Mouse (Mus musculus): ENCODE measurements around the gene RPS10-NUDT3. TPM values are rescaled to one million over a fixed set of nuclear protein-coding genes. Genes with fewer than 3 reads are reported as not detected.

Gene RPS10-NUDT3
- polyA plus RNA-seq, 1 experiment from 2014 or later = not detected

DNA sequence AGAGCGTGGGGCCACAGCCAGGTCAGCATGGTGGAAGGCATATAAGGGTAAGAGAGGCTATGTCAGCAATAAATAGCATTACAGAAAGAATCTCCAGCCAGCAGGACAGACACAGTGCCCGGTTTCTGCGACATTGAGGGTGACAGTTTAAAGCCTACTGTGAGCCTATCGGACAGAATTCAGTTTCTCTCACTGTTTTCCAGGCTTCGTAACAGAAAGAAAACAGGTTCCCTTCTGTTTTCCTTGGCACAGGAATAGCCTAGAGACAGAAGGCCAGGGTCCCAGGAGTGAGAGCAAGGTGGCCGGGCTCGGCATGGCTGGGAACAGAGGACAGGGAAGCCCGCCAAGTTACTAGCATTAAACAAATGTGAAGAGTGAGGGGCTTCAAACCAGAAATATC is 55.2 kb downstream of the RPS10-NUDT3 start:
- no peak for ATAC-seq (ENCODE audit: low FRiP score)
- H3K36me3 ChIP-seq (replicated peaks) = peaks cover 89% of the 10 kb centered on the region
- H3K27ac ChIP-seq = no peak overlapping the region
- H3K9ac ChIP-seq = no peak overlapping the region
- H3K4me3 ChIP-seq (replicated peaks) = no peak overlapping the region
- WGBS = 95% methylated on average over 8 of the region's 8 CpGs
- no peak overlapping the region for H3K4me2 ChIP-seq
- no peaks in the 10 kb centered on the region for H3K4me1 ChIP-seq
- no peaks in the 10 kb centered on the region for H3K9me3 ChIP-seq
- no peaks in the 10 kb centered on the region for H3K27me3 ChIP-seq

GRCm38 (mm10) chr17:27578487-27578886 is 56.5 kb downstream of the RPS10-NUDT3 start:
- Histone ChIP-seq H3K4me2 (no peak overlapping the region), H3K27me3 (no peaks in the 10 kb centered on the region), H3K9me3 (no peaks in the 10 kb centered on the region), H3K4me1 (no peaks in the 10 kb centered on the region), H3K4me3 (replicated peaks) (no peak overlapping the region), H3K36me3 (replicated peaks) (peaks cover 91% of the 10 kb centered on the region), H3K27ac (no peak overlapping the region), H3K9ac (no peak overlapping the region)
- WGBS = 92% methylated on average over 10 of the region's 10 CpGs
- no peak for ATAC-seq (ENCODE audit: low FRiP score)

DNA sequence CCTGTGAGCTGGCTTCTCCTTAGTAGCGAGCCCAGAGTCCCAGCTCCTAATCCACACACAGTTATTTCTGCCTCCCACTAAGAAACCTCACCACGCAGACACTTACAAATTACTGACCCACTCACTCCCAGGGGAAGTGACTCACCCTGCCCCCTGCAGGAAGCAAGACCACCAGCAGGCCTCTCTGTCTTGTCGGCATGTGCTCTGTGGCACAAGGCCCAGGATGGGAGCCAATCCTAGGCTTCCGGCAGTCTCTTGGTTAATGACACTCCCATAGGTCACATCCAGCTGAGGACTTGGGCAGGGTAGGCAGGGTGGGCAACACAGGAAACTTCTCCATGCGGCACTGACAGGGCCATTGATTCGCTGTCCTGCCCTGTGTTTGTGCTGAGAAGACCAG is 57.6 kb downstream of the RPS10-NUDT3 start:
- no peak overlapping the region for H3K9ac ChIP-seq
- H3K4me3 ChIP-seq (replicated peaks) = no peak overlapping the region
- peaks cover 81% of the 10 kb centered on the region for H3K36me3 ChIP-seq (replicated peaks)
- H3K4me1 ChIP-seq = no peaks in the 10 kb centered on the region
- ATAC-seq (ENCODE audit: low FRiP score) = no peak
- WGBS = 87% methylated on average over 6 of the region's 6 CpGs
- H3K27ac ChIP-seq = no peak overlapping the region
- no peak overlapping the region for H3K4me2 ChIP-seq
- no peaks in the 10 kb centered on the region for H3K9me3 ChIP-seq
- H3K27me3 ChIP-seq = no peaks in the 10 kb centered on the region

DNA sequence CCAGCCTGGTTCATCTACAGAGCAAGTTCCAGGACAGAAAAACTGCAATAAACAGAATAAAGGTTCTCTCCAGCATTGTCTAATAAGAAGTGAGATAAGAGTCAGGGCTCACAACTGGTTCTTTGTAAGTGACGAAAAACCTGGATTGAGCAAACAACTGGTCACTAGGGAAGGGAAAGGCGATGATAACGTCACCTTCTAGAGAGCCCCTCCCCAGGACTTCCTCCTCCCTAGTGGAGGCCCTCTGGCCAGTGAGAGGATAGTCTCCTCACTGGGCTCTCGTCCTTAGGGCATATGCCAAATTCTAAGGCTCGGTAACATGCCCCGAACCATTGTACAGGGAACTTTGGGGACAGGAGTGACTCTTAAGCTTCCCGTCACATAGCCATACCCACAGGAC is 59.0 kb downstream of the RPS10-NUDT3 start:
- H3K27me3 ChIP-seq = no peaks in the 10 kb centered on the region
- H3K9me3 ChIP-seq = no peaks in the 10 kb centered on the region
- no peak overlapping the region for H3K9ac ChIP-seq
- ATAC-seq (ENCODE audit: low FRiP score) = no peak
- no peak overlapping the region for H3K4me3 ChIP-seq (replicated peaks)
- whole genome bisulfite sequencing = 90% methylated on average over 7 of the region's 7 CpGs
- no peaks in the 10 kb centered on the region for H3K4me1 ChIP-seq
- H3K36me3 ChIP-seq (replicated peaks) = peaks cover 71% of the 10 kb centered on the region
- no peak overlapping the region for H3K27ac ChIP-seq
- H3K4me2 ChIP-seq = no peak overlapping the region

DNA sequence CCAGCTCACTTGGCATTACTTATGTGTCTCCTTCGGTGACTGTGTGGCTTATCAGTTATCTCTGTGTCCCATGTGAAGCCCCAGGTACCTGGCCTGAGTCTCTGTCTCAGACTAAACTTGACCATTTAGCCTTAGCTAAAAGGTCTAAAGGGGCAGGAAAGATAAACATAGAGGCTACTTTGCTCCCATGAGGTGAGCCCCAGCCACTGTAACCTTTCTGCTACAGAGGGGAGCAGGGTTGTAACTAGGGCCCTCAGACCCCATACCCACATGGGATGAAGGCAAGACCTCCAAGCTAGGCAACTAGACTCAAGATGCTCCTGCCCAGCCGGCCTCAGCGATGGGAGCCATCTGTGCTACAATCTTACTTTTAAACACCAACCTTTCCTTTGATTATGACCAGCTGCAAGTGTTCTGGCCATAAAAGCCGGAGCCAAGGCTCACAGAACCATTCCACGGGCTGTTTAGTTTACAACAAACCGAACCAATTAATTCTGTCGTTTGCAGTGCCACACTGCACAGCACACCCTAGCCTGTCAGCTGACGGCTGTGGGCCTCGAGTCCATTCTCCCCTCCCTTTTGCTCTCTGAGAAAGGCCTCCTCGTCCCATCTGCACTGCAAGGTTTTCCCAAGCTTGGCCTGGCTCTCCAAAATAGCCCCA is 59.8 kb downstream of the RPS10-NUDT3 start:
- Histone ChIP-seq H3K36me3 (replicated peaks) (peaks cover 63% of the 10 kb centered on the region), H3K9me3 (no peaks in the 10 kb centered on the region), H3K27me3 (no peaks in the 10 kb centered on the region), H3K4me3 (replicated peaks) (no peak overlapping the region), H3K27ac (no peak overlapping the region), H3K4me2 (no peak overlapping the region), H3K4me1 (no peaks in the 10 kb centered on the region), H3K9ac (no peak overlapping the region)
- ATAC-seq (ENCODE audit: low FRiP score) = no peak
- 89% methylated on average over 10 of the region's 10 CpGs for WGBS

DNA sequence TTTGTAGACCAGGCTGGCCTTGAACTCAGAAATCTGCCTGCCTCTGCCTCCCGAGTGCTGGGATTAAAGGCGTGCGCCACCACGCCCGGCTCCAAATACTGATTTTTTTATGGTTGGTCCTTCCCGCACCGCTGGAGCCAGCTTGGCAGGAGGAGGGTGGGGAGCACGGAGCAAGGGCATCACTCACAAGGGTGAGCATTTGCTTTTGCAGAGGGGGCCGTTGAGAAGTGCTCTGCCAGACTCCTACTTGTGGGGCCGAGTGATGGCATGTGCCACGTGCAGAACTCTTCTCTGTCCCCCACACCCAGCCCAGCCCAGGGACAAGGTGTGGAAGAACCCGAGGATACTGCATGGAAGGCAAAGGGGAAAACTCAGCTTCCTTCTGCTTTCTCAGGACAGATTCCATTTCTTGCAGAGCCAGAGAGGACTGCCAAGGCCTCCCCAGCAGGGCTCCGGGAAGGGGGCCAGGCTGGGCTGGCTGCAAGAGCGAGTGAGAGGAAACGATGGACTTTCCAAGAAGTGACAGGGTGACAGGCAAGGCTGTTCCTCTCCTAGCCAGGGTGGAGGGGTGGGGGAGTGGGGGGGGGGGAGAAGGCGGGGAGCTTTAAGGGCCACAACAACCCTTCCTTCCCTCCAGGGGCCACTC is 60.4 kb downstream of the RPS10-NUDT3 start:
- H3K27me3 ChIP-seq = no peaks in the 10 kb centered on the region
- H3K4me2 ChIP-seq = no peak overlapping the region
- no peak overlapping the region for H3K9ac ChIP-seq
- ATAC-seq (ENCODE audit: low FRiP score) = no peak
- no peaks in the 10 kb centered on the region for H3K4me1 ChIP-seq
- WGBS = 91% methylated on average over 15 of the region's 16 CpGs
- peaks cover 56% of the 10 kb centered on the region for H3K36me3 ChIP-seq (replicated peaks)
- H3K9me3 ChIP-seq = no peaks in the 10 kb centered on the region
- no peak overlapping the region for H3K4me3 ChIP-seq (replicated peaks)
- H3K27ac ChIP-seq = no peak overlapping the region

- 88% methylated on average over 10 of the region's 10 CpGs for WGBS
- Histone ChIP-seq H3K4me3 (replicated peaks) (no peak overlapping the region), H3K4me1 (no peaks in the 10 kb centered on the region), H3K27me3 (no peaks in the 10 kb centered on the region), H3K36me3 (replicated peaks) (peaks cover 49% of the 10 kb centered on the region), H3K27ac (no peak overlapping the region), H3K4me2 (no peak overlapping the region), H3K9ac (no peak overlapping the region), H3K9me3 (no peaks in the 10 kb centered on the region)
- no peak for ATAC-seq (ENCODE audit: low FRiP score)
Measured at GRCm38 (mm10) chr17:27573772-27574320, 61.2 kb downstream of the RPS10-NUDT3 start.

- Histone ChIP-seq H3K4me3 (replicated peaks) (no peak overlapping the region), H3K27ac (no peak overlapping the region), H3K4me2 (no peak overlapping the region), H3K9me3 (no peaks in the 10 kb centered on the region), H3K9ac (no peak overlapping the region), H3K4me1 (peaks cover 4% of the 10 kb centered on the region), H3K27me3 (peaks cover 5% of the 10 kb centered on the region; the same call in 1 of the 2 replicates), H3K36me3 (replicated peaks) (peaks cover 28% of the 10 kb centered on the region)
- WGBS = 84% methylated on average over 8 of the region's 8 CpGs
- no peak for ATAC-seq (ENCODE audit: low FRiP score)
Measured at GRCm38 (mm10) chr17:27571315-27571714, 63.7 kb downstream of the RPS10-NUDT3 start.

- Histone ChIP-seq H3K4me3 (replicated peaks) (no peak overlapping the region), H3K9me3 (no peaks in the 10 kb centered on the region), H3K36me3 (replicated peaks) (peaks cover 3% of the 10 kb centered on the region; the same call in 1 of the 2 replicates), H3K4me2 (no peak overlapping the region), H3K27me3 (peaks cover 5% of the 10 kb centered on the region; the same call in 1 of the 2 replicates), H3K9ac (no peak overlapping the region), H3K27ac (no peak overlapping the region), H3K4me1 (peaks cover 29% of the 10 kb centered on the region)
- 91% methylated on average over 5 of the region's 5 CpGs for WGBS
- no peak for ATAC-seq (ENCODE audit: low FRiP score)
Measured at GRCm38 (mm10) chr17:27568228-27568627, 66.8 kb downstream of the RPS10-NUDT3 start.

- under 1% methylated on average over 13 of the region's 13 CpGs for WGBS
- Histone ChIP-seq H3K27ac (0 out of 2 replicates have a peak overlapping the region, but pooled peaks have one; percentile 25), H3K9me3 (no peaks in the 10 kb centered on the region), H3K36me3 (replicated peaks) (peaks cover 11% of the 10 kb centered on the region), H3K4me1 (peaks cover 34% of the 10 kb centered on the region), H3K27me3 (peaks cover 5% of the 10 kb centered on the region; the same call in 1 of the 2 replicates), H3K4me3 (replicated peaks) (peak overlapping the region; percentile 58), H3K4me2 (peak overlapping the region; percentile 91), H3K9ac (peak overlapping the region; percentile 60)
- ATAC-seq (ENCODE audit: low FRiP score) = no peak
Measured at GRCm38 (mm10) chr17:27565942-27566267, 69.1 kb downstream of the RPS10-NUDT3 start.

DNA sequence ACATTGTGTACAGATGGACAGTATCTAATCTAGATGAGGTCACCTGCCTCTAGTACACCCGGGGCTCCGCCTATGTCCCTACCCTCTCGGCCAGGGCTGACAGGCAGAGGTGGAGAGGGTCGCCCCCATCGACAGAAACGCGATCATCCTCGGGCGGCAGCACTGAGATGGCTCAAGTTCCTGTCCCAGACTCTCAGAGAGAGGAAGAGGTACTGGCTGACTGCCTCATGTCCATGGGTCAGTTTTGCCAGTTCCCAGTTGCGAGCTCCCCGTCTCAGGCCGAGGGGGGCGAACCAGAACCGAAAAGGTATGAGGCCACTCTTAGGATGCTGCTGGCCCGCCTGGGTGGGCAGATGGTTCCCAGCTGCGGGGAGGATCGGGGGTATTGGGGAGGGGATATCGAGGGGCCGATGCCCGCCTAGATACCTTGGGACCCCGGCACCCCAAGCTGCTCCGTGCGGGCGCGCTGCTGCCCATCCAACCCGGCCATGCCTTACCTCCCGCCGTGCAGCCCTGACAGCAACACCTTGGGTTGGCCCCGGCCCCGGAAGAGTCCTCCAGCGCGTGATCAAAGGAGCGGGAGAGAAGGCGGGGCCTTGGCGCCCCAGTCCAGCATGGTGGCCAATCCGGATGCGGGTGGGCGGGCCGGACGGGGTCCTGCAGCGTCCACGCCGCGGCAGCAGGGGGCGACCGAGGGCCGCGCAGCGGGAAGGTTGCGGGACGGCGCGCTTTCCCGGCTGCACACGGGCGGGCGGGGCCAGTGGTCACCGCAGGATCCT is 69.7 kb downstream of the RPS10-NUDT3 start, which contains the start of gene AI413582:
Gene AI413582, minus strand, starts transcription at position 594 of the 779 bp plus-strand sequence.
- Histone ChIP-seq H3K27me3 (peaks cover 5% of the 10 kb centered on the region; the same call in 1 of the 2 replicates), H3K36me3 (replicated peaks) (peaks cover 14% of the 10 kb centered on the region), H3K9ac (peak within 1 kb of the TSS; percentile 65), H3K4me2 (peak within 1 kb of the TSS; percentile 91), H3K4me3 (replicated peaks) (peak within 1 kb of the TSS; percentile 58), H3K9me3 (no peaks in the 10 kb centered on the region), H3K27ac (0 out of 2 replicates have a peak within 1 kb of the TSS, but pooled peaks have one; percentile 39), H3K4me1 (peaks cover 35% of the 10 kb centered on the region)
- under 1% methylated on average over 58 of the region's 58 CpGs for WGBS
- peak; percentile 95 for ATAC-seq (ENCODE audit: low FRiP score)

Data from forebrain, embryonic 12.5 days (tissue).